Mouse (Mus musculus): ENCODE results near the gene Cbr3.
"Not testable (repeated sequence)": the region's sequence is repeated elsewhere in the genome, so short reads cannot be mapped to it uniquely, and the experiment has no call there.

The Cbr3 gene

DNA sequence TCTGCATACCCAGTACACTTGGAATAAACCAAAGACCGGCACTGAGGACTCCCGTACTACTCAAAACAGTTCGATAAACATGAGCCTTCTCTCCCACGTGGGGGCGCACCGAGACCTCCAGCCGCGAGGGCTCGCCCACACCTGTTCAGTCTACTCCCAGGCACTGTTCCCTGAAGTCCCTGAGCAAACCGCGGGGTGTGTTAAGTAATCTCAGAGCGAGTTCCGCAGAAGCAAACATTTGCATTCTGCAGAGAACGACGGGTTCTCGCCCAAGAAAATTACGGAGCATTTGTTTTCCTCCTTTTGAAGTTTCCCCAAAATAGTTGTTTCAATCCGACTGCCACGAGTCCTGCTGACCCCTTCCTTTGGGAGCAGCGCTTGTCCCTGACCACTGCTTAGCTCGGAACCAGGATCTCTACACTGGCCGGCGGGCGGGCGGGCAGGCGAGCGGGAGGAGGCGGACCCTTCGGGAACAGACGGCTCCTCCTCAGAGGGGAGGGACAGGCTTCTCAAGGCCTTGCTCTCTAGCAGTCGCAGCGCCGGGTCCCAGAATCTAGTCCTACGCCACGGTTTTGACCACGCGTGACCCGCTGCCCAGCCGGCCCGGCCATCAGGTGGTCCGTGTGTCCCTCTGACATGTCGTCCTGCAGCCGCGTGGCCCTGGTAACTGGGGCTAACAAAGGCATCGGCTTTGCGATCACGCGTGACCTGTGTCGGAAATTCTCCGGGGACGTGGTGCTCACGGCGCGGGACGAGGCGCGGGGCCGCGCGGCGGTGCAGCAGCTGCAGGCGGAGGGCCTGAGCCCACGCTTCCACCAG lies at the start of gene Cbr3:
Gene Cbr3, plus strand, starts transcription at position 527 of the 819 bp plus-strand sequence.
- peak; percentile 56 for DNase-seq (ENCODE audit: low spot score)

DNA sequence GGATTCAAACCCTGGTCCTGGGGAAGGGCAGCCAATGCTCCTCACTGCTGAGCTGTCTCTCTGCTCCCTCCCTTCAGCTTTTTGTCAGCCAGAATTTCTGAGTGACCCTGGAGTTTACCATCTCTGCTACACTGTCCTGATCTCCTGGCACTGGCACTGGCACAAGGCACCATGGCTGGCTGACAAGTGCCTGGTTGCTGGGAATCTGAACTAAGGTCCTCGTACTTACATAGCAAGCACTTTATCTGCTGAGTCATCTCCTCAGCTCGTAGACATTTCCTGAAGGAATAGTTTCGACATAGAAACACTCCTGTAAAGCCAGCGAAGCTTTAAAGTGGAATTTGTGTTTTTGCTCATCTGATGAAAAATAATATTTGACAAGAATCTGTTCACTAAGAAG lies 39.0 kb upstream of the Cbr3 start:
- DNase-seq (ENCODE audit: low spot score), result no peak

DNA sequence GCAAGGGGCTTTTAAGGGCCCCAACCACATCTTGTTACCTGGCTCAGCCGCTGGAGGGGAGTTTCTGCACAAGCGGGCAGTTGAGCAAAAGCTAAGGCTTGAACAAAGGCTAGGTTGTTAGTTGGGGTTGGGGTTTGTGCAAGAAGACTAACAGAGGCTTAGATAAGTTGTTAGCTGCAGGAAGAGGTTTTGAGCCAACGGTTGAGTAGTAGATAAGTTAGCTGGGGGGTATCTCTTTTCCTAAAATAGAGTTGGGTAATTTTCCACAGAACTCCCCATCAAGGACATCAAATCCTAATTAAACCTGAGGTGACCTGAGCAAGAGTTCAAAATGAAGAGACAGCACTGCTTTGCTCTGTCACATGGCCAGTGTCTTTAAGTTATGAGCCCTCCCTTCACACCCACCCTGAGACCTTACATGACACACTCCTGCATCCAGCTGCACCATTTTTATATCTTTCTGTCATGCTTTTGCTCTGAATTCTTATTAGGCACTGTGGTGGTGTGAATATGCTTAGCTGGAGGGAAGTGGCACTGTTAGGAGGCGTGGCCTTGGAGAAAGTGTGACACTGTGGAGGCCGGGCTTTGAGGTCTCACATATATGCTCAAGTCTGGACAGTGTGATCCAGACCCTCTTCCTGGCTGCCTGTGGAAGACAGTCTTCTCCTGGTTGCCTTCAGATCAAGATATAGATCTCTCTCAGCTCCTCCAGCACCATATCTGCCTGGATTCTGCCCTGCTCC lies 34.4 kb upstream of the Cbr3 start:
- DNase-seq (ENCODE audit: low spot score), result no peak

DNA sequence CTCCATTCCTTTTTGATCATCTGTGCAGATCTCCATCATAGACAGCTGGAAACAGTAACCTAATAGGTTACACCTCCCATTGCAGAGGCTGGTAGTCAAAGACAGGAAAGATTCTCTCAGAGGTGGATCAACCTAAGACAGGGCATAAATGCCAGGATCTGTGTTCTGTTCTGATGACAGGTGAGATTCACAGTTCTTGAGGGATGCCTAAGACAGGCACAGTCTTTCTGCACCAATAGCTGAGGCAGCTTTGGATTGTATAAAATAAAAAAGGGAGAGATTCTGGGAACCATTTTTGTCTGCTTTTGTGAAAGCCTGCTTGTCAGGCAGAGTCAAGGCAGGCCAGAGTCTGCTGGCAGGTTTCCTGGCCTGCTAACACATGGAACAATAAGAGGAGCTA lies 15.0 kb upstream of the Cbr3 start:
- no peak for DNase-seq (ENCODE audit: low spot score)

DNA sequence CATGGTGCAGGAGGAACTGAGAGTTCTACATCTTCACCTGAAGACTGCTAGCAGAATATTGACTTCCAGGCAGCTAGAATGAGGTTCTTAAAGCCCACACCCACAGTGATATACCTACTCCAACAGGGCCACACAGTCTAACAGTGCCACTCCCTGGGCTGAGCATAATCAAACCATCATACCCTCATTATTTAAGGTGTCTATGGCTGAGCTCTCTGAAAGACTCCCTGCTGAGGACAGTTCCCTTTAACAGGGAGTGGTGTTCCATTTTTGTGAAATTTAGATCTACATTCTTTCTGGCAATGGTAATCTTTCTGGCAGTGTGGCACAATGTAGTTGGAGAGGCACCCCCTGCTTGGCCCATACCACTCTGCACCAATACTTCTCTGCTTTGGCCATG lies 13.5 kb upstream of the Cbr3 start:
- DNase-seq (ENCODE audit: low spot score), result no peak

DNA sequence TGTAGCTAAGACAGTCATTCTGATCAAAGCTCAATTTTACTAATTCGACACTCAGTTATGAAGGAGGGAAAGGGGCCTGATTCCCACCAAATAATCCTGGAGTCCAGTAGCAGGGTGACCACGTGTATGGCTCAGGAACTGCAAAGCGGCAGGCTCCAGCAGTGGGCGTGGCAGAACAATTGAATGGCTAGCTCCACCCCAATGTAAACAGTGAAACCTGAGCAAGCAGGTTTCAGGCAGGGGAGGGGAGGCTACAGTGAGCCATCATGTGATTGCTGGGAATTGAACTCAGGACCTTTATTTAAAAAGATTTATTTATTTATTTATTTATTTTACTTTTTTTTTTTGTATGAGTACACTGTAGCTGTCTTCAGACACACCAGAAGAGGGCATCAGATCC lies 12.5 kb upstream of the Cbr3 start:
- DNase-seq (ENCODE audit: low spot score), result not testable (repeated sequence)

DNA sequence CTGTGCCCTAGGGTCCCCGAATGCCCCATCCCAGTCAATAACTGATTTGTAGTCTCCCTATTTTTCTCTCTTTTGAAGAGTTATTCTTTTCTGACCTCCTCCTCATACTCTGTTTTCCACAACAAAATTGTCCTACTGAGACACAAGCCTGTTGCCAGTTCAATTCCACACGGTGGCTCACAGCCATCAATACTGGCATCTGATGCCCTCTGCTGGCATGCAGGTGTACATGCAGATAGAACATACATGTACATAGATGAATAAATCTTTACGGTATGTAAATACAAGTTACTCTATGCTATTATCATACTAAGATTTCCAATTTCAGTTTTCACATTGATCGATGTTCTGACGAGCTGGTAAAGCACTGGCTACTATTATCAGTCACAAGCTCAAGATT lies 12.0 kb upstream of the Cbr3 start:
- DNase-seq (ENCODE audit: low spot score), result no peak

DNA sequence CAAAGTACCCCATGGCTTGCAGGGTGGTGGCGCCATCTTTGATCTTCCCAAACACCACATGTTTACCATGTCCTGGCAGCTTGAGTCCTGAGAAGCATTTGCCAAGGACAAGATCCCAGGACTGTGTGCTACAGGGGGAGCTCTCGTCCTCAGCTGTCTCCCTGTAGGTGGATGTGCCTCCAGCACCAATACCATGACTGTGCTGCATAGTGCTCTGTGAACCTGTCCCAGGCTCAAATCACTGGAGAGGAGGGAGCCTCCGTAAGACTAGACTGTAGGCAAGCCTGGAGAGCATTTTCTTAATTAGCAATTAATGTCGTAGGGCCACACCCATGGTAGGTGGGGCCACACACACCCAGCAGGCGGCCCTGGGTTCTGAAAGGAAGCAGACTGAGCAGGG lies 6.6 kb upstream of the Cbr3 start:
- DNase-seq (ENCODE audit: low spot score), result no peak

DNA sequence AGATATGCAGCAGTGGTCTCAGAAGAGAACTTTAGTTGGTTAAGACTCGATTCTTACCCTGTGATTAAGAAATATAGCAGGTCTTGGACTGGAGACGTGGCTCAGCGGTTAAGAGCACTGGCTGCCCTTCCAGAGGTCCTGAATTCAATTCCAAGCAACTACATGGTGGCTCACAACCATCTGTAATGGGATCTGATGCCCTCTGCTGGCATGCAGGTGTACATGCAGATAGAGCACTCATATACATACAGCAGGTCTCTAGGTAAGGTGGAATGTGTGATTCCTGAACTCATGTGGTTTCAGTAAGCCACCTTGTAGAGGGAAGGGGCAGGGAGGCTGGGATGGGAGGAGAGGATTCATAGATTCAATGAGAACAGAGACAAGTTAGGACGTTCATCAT lies 4.8 kb upstream of the Cbr3 start:
- no peak for DNase-seq (ENCODE audit: low spot score)

DNA sequence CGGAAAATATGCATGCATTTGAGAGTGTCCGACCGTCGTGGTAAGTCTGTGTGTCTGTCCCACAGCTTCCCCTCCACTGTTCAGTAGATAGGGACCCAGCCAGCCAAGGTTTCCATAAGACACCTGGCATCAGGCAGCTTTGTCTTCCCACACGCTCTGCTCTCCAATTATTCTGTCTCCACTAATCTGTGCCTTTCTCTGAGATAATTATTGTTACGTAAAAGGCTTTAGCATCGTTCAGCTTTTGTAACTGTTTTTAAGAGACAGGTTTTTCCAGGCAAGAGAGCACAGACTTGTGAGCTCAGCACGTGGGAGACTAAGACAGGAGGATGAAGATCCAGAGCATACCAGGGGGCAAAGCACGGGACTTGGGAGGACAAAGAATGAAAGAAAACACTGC lies 3.9 kb upstream of the Cbr3 start:
- DNase-seq (ENCODE audit: low spot score), result no peak

DNA sequence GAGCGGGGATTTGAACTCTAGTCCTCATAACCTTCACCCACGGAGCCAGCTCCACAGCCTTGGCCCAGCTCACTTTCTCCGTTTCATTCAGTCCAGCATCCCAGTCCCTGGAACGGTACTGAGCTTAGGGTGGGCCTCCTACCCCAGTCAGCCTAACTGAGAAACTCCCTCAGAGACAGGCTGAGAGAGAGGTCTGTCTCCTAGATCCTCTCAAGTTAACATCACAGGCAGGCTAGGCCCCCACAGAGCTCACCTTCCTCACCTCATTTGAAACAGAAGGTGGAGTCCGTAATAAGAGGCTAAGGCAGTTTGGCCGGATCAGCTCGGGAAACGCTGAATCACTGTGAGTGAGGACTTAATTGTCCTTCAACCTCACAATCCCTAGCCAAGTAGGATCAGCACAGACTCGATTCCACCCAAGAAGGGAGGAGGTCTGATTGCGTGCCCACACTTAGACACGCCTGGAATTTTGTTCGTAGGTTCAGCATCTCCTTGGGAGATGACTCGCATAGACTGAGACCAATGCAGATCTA lies 793 bp upstream of the Cbr3 start:
- no peak for DNase-seq (ENCODE audit: low spot score)

DNA sequence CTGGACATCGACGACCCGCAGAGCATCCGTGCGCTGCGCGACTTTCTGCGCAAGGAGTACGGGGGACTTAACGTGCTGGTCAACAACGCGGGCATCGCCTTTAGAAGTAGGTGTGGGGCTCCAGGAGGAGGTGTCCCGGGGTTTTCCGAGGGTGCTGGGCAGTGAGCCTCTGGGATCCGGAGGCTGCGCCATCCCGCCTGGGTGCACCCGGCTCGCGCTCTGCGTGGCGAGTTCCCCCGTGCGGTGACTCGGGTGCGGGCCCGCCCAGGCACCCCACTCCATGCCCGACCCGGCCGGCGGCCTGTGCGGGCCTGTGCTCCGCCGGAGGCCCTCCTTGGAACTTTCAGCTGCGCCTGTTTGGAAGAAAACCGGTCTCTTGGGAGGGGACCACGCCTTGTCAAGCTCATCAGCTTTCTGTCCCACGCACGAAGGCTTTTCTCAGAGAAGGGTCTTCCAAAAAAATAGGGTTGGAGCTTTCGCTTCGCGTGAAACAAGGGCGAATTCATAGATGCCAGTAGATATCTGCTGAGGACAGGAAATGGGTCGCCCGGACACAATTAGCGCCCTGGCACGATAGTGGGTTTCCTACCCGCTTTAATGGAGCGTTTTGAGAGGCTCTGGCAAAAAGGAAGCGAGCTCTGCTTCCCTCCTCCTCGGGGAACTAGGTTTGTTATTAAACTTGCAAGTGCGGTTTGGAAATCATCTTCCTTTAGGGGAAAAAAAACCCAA lies 657 bp downstream of the Cbr3 start:
- no peak for DNase-seq (ENCODE audit: low spot score)

DNA sequence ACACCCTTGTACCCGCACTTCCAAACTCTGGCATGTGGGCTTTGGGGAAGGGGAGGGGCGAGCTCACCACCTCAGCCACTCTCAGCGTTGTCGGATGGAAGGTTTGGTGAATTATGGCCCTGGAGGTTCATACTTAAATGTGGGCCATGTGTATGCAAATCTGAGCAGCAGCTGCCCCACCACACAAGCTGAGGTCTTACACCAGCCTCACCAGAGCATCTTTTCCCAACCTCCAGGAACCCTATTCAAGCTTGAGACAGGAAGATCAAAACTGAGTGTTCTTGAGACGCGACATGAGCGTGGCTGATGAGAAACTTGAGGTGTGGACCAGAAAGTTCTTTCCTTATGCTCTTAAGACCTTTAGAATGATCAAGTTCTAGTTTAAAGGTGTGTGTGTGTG lies 1.4 kb downstream of the Cbr3 start:
- no peak for DNase-seq (ENCODE audit: low spot score)

DNA sequence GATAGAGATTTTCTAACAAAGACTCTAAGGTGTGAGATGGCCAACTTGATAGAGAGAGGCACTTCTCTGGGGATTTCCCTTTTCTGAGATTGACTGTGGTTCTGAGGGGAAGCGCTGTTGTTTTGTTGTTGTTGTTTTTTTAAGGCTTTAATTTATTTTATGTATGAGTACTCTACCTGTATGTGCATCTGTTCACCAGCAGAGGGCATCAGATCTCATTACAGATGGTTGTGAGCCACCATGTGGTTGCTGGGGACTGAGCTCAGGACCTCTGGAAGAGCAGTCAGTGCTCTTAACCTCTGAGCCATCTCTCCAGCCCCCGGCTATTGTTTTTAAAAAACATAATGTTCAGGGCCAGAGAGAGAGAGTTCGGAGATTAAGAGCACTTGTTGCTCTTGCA lies 2.8 kb downstream of the Cbr3 start:
- DNase-seq (ENCODE audit: low spot score), result not testable (repeated sequence)

DNA sequence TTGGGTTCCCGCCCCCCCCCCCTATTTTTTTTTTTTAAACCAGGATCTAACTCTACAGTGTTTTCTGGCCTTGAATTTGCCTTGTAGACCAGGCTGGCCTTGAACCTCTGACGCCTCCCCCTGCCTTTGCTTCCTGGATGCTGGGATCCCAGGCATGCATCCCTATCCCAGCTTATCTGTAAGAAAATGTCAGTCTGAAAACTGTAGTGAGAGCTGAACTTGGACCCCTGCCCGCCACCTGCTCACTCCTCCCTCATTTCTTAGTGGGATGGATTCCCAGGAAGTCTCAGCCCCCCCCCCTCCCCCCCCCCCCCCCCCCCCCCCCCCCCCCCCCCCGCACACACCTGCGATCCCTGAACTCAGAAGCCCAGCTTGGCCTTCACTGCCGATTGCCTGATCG lies 3.4 kb downstream of the Cbr3 start:
- no peak for DNase-seq (ENCODE audit: low spot score)

DNA sequence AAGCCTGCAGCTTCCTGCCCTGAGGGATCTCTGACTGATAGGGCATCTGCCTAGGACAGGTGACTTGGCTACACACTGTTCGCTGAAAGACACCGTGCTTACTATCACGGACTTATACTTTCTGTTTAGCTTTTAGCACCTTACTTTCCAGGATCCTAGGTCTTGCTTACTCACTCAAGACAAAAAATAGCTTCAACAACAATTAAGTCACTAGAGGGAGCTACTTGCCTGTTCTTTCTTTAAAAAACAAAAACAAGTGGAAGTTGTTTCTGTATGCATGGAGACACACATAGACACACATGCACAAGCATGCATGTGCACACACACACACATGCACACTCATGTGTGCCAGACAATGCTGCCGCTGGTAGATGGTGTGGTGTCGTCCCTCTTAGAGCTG lies 3.9 kb downstream of the Cbr3 start:
- no peak for DNase-seq (ENCODE audit: low spot score)

DNA sequence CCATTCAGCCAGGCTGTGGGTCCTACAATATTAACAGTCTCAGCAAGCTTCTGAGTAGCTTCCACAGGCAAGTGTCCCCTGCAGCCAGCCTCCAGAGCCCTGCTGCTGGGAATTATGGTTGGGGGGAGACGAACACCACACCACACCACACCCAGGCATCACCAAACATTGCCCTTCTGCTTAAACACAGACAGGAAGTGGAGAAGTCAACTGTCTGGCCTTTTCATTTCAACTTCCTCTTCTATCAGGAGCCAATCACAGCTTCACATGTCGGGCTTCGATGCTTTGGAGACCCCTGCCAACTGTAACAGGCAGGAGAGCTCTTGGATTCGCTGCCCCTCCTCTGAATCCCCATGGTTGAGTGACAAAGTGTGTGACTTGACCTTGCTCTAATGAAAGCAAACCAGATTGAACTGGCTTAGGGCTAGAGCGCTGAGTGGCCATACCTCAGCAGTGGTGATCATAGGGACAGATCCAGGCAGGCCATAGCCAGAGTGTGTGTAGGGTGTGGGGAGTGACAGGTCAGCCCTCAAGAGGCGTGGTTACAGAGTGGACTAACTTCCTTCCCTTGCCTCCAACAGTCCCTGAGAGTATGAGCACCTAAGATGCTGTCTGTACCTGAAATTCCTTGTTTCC lies 8.3 kb downstream of the Cbr3 start:
- no peak for DNase-seq (ENCODE audit: low spot score)

DNA sequence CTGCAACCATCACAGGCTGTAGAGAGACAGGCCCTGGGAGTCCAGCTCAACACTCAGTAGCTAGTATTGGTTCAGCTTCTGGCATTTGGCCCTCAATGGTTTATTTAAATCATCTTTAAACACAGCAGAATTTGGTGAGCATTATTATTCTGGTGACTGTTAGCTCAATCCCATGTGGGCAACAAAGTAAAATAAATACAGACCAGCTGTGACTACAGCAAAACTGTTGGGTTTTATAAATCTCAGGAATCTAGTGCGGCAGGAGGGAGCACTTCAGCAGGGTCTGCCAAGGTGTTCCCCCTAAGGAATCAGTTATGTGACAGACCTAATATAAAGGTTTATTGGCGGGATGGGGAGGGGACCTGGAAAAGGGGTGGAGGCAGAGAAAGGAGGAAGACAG lies 9.7 kb downstream of the Cbr3 start:
- no peak for DNase-seq (ENCODE audit: low spot score)

DNA sequence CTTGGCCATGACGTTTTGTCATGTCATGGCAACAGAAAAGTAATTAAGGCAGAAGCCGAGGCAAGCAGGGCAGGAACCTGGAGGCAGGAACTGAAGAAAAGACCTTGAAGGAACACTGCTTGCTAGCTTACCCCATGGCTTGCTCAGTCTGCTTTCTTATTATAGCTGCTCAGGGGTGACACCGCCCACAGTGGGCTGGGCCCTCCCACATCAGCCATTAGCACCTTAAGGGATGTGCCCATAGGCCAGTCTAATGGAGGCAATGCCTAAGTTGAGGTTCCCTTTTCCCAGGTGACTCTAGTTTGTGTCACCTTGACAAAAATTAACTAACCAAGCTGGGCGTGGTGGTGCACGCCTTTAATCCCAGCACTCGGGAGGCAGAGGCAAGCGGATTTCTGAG lies 24.1 kb downstream of the Cbr3 start:
- DNase-seq (ENCODE audit: low spot score), result no peak

DNA sequence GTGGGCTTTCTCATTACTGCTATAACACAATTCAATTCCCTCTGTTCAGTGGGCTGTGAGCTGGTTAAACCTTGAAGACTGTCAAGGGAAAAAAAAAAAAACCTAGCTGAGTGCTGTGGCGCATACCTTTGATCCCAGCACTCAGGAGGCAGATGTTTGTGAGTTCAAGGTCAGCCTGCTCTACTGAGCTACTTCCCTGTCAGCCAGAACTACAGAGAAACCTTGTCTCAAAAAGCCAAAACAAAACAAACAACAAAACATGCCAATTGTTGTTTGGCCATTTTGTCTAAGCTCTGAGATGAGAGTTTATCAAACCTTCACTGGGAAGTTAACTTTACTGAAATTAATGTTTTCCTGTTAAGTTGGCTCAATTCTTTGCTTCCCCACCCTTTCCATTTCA lies 26.2 kb downstream of the Cbr3 start:
- no peak for DNase-seq (ENCODE audit: low spot score)

DNA sequence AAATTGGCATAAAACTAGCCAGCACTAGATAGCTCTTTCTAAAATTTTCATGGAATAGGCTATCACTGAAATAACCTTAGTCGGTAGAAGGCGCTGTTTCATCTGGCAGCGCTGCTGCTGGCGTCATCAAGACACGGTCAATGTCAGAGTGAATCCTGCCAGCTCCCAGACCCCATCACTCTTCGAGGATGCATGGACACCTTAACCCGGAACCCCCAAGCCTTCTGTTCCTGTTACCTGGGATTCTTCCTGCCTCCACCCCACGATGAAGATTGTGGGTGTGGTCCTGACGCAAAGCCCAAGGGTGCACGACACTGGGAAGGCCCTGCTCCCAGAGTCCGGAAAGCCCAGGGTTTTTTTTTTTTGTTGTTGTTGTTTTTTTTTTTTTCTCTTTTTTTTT lies 27.9 kb downstream of the Cbr3 start:
- DNase-seq (ENCODE audit: low spot score), result peak; percentile 80

Measured in spleen, adult 12 weeks (tissue).